Mouse (Mus musculus): ENCODE data around the gene Tmsb10.

GRCm38 (mm10) chr6:72993054-72993687 is 34.6 kb upstream of the Tmsb10 start:
- TF ChIP-seq TCF12 (IDR thresholded peaks at IDR 0.05; ENCODE audit: insufficient read depth, poor library complexity, severe bottlenecking): no peak
- TF ChIP-seq E2F4 (IDR thresholded peaks at IDR 0.05; ENCODE audit: insufficient read depth): no peak
- TF ChIP-seq POLR2AphosphoS2 (IDR thresholded peaks at IDR 0.05; ENCODE audit: insufficient read length, low read depth): no peak

All from myocyte (in vitro differentiated cells).